Mouse (Mus musculus) forebrain, embryonic 13.5 days (tissue): ENCODE results near the gene Itsn1. TPM values are rescaled to one million over a fixed set of nuclear protein-coding genes. Genes with fewer than 3 reads are reported as not detected.

Source experiments
- ATAC-seq: fragments of 200-750 bp; cut with Nextera tagmentation; 2 replicates; pipeline ENCODE4 v1.8.0; 2017
- H3K27ac ChIP-seq: fragments of 300-500 bp; sonication (generic); 2 replicates; pipeline ENCODE4 v1.5.1; 2015; ENCODE audit warnings: inconsistent platforms, mild to moderate bottlenecking, moderate library complexity
- H3K27me3 ChIP-seq: fragments of 300-500 bp; sonication (generic); 2 replicates; pipeline ENCODE4 v1.6.1; 2015; ENCODE audit warnings: mild to moderate bottlenecking, inconsistent platforms
- H3K36me3 ChIP-seq: fragments of 300-500 bp; sonication (generic); 2 replicates; pipeline ENCODE4 v1.6.1; 2015; ENCODE audit warnings: mild to moderate bottlenecking, inconsistent platforms; ENCODE audit not compliant: poor library complexity, severe bottlenecking
- H3K4me1 ChIP-seq: fragments of 300-500 bp; sonication (generic); 2 replicates; pipeline ENCODE4 v1.6.1; 2015; ENCODE audit warnings: inconsistent platforms
- H3K4me2 ChIP-seq: fragments of 300-500 bp; sonication (generic); 2 replicates; pipeline ENCODE4 v1.6.1; 2015; ENCODE audit warnings: inconsistent platforms, mild to moderate bottlenecking, moderate library complexity
- H3K4me3 ChIP-seq: fragments of 300-500 bp; sonication (generic); 2 replicates; pipeline ENCODE4 v1.5.1; 2015; ENCODE audit warnings: mild to moderate bottlenecking, inconsistent platforms
- H3K9ac ChIP-seq: fragments of 300-500 bp; sonication (generic); 2 replicates; pipeline ENCODE4 v1.6.1; 2015; ENCODE audit warnings: mild to moderate bottlenecking, inconsistent platforms
- H3K9me3 ChIP-seq: fragments of 300-500 bp; sonication (generic); replicated peaks from 2 replicates; pipeline ENCODE4 v1.6.1; 2016; ENCODE audit warnings: inconsistent platforms
- WGBS: fragments of 180-500 bp; shearing (Covaris S2); methylation state at CpG from one replicate; pipeline ENCODE4 v1.1.7; 2015; 5-methylcytosine and 5-hydroxymethylcytosine counted together
- polyA plus RNA-seq: library from polyadenylated mRNA; unstranded; fragments of >200 nt; fragmentation: Nextera tagmentation; extraction: Ambion mirVana; gene quantifications from 2 replicates; pipeline ENCODE4 v1.2.1, GENCODE M21; 2015

Gene Itsn1
- polyA plus RNA-seq, 1 experiment from 2014 or later, result 53.3 TPM

DNA sequence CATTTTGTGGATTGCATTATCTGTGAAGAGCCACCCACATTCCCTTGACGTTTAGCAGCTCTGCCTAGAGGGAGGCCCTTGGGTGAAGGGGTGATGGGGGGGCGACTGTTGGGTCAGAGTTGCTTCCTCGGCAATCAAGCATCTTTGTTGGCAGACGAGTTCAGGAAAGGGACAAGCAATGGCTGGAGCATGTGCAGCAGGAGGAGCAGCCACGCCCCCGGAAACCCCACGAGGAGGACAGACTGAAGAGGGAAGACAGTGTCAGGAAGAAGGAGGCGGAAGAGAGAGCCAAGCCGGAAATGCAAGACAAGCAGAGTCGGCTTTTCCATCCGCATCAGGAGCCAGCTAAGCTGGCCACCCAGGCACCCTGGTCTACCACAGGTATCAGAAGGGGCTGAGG is 110.4 kb downstream of the Itsn1 start:
- H3K4me3 ChIP-seq, result no peak overlapping the region
- H3K27ac ChIP-seq, result no peak overlapping the region
- H3K4me2 ChIP-seq, result no peak overlapping the region
- H3K9me3 ChIP-seq, result no peaks in the 10 kb centered on the region
- 79% methylated on average over 11 of the region's 11 CpGs for WGBS
- H3K4me1 ChIP-seq, result peaks cover 25% of the 10 kb centered on the region
- no peaks in the 10 kb centered on the region for H3K27me3 ChIP-seq
- H3K9ac ChIP-seq, result no peak overlapping the region
- peaks cover 54% of the 10 kb centered on the region for H3K36me3 ChIP-seq
- ATAC-seq, result no peak

DNA sequence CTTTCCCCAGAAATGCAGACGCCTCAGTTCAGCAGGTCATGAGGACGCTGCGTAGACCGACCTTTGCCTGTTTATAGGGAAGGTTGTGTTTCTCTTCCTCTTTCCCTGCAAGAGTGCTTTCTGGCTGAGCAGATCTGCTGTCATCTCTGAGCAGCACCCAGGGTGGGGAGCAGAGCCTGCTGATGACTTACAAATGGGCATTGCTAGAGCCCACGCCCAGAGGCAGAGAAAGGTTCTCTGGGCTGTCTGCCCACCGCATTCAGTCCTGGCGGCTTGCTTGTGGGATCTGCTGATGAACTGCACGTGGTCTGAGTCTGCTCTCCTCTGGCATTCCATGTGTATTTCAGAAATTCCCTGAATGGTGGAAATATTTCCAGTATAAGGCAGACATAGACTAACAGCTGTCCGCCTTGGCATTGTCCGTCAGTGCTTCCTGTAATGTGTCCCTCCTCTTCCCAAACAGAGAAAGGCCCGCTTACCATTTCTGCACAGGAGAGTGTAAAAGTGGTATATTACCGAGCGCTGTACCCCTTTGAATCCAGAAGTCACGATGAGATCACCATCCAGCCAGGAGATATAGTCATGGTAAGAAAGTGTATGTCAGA is 112.0 kb downstream of the Itsn1 start:
- Histone ChIP-seq H3K9ac (no peak overlapping the region), H3K36me3 (peaks cover 57% of the 10 kb centered on the region), H3K4me2 (no peak overlapping the region), H3K4me1 (peaks cover 20% of the 10 kb centered on the region), H3K27me3 (no peaks in the 10 kb centered on the region), H3K27ac (no peak overlapping the region), H3K9me3 (no peaks in the 10 kb centered on the region), H3K4me3 (no peak overlapping the region)
- no peak for ATAC-seq
- 85% methylated on average over 14 of the region's 14 CpGs for WGBS

DNA sequence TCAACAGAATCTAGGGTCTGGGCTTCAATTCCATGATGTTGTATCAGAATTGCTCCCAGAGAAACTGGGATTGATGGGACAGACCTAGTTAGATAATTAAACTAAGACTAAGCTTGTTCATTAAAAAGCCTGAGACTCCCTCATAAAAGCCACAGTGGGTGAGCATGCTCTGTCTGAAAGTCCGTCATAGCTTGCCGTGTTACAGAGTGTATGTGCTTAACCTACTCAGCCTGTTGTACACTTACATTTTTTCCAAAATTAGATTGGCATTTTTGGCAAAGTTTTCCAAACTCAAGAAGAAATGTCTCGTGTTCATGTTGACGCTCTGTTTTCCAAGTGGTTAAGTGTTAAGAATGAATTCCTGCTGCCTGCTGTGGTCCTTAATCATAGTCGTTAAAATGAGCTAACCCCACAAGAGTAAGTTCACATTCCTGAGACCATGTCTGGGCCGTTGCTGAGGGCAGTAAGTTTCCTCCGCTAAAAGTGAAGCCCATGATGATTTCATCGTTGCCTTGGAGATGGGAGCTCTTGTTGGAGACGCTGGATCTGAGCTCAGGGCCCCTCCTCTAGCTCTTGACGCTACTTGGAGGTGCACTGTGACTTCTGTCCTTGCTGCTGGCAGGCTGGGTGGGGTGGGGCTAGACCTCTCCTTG is 117.1 kb downstream of the Itsn1 start:
- H3K9ac ChIP-seq, result no peak overlapping the region
- ATAC-seq, result 0 out of 2 replicates have a peak, but pooled peaks have one; percentile 30
- H3K27ac ChIP-seq, result no peak overlapping the region
- H3K27me3 ChIP-seq, result no peaks in the 10 kb centered on the region
- H3K4me2 ChIP-seq, result no peak overlapping the region
- H3K4me3 ChIP-seq, result no peak overlapping the region
- H3K36me3 ChIP-seq, result peaks cover 79% of the 10 kb centered on the region
- H3K9me3 ChIP-seq, result no peaks in the 10 kb centered on the region
- no peaks in the 10 kb centered on the region for H3K4me1 ChIP-seq
- 32% methylated on average over 10 of the region's 10 CpGs for WGBS

DNA sequence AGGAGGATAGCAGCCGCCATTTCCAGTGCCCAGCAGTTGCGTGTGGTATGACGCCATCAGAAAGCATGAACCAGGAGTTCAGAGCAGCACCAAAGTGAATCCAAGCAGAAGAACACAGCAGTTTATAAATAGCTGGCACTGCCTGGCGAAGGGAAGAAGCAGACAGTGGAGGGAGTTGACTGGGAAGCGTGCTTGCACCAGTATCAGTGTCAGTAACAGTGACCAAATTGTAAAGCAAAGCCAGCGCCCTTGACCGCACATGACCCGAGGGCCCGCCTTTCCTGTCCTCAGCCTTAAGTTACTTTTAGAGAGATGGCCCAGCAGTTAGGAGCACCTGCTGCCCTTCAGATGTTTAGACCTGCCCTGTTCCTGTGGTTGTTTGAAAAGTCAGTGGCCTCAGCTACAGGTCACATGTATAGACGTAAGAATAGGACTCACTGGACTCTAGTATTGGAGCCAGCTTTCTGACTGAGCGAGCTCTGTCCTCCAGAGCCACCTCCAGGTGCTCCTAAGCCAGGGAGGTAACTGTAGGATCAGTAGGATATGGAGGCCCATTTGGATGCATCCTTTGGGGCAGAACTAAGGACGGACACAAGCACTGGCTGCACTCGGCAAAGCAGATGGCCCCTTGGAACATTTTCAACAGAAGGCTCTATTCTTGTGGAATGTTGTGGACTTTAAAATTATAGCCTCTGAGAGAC is 118.6 kb downstream of the Itsn1 start:
- no peaks in the 10 kb centered on the region for H3K27me3 ChIP-seq
- peaks cover 82% of the 10 kb centered on the region for H3K36me3 ChIP-seq
- WGBS, result 92% methylated on average over 13 of the region's 13 CpGs
- no peak for ATAC-seq
- no peaks in the 10 kb centered on the region for H3K4me1 ChIP-seq
- H3K4me2 ChIP-seq, result no peak overlapping the region
- H3K27ac ChIP-seq, result no peak overlapping the region
- no peak overlapping the region for H3K4me3 ChIP-seq
- H3K9ac ChIP-seq, result no peak overlapping the region
- no peaks in the 10 kb centered on the region for H3K9me3 ChIP-seq

DNA sequence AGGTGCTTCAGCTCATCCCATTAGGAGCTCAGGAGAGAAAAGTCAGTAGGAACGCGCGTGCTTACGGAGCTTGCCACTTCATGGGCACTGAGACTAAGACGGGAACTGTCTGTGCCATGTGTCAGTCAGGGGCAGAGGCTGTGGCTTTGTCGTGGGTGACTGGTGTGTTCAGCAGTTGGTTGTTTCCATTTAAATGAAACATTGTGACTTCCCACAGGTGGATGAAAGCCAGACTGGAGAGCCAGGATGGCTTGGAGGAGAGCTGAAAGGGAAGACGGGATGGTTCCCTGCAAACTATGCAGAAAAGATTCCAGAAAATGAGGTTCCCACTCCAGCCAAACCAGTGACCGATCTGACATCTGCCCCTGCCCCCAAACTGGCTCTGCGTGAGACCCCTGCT is 119.4 kb downstream of the Itsn1 start:
- WGBS, result 94% methylated on average over 9 of the region's 9 CpGs
- Histone ChIP-seq H3K27me3 (no peaks in the 10 kb centered on the region), H3K4me3 (no peak overlapping the region), H3K36me3 (peaks cover 83% of the 10 kb centered on the region), H3K4me2 (no peak overlapping the region), H3K4me1 (no peaks in the 10 kb centered on the region), H3K9ac (no peak overlapping the region), H3K9me3 (no peaks in the 10 kb centered on the region), H3K27ac (no peak overlapping the region)
- no peak for ATAC-seq

DNA sequence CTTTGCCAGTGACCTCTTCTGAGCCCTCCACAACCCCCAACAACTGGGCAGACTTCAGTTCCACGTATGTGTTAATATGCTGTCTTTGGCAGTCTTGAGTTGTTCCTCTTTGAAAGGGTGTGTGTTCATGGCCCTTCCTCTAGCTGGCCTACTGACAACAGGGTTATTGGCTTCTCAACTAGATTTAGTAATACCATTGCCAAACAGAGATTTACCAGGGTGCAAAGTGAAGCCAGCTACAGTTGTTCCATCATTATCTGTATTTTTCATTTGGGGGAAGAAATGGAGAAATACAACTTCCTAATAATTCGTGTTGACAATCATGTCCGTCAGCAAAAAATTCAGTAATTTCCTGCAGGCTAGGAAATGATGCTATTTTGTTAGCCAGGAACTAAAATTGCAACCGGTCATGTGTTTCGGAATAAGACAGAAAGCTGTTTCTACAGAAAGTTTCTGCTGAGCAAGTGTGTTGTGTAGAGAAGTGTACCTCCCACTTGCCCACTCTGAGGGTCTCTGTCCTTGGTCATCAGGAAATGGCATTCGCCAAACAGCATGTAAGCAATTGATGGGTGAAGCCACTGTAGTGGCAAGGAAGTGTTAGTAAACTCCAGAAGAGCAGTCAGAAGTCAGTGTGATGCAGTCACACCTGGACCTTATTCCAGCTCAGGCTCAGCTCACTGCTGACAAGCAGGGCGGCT is 120.0 kb downstream of the Itsn1 start:
- Histone ChIP-seq H3K27me3 (no peaks in the 10 kb centered on the region), H3K4me2 (no peak overlapping the region), H3K36me3 (peaks cover 83% of the 10 kb centered on the region), H3K9ac (no peak overlapping the region), H3K9me3 (no peaks in the 10 kb centered on the region), H3K27ac (no peak overlapping the region), H3K4me1 (no peaks in the 10 kb centered on the region), H3K4me3 (no peak overlapping the region)
- 95% methylated on average over 7 of the region's 7 CpGs for WGBS
- ATAC-seq, result no peak

DNA sequence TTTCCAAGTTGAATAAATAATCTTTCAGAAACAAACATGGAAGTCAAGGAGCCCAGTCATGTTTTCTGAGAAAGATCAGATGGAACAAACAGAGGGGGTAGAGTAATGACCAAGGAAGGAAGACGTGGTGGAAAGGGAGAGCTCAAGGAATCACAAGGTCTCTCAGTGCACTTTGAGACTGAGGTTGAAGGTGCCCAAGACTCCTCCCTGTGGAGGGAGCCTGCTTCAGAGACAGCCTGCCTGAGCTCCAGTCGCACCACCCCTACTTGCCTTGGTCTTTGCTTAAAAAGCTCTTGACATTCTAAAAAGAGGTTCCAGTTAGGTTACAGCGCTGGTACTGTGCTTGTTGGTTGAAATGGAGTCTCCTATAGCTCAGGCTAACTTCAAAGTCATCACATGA is 121.1 kb downstream of the Itsn1 start:
- no peaks in the 10 kb centered on the region for H3K9me3 ChIP-seq
- no peak for ATAC-seq
- peaks cover 89% of the 10 kb centered on the region for H3K36me3 ChIP-seq
- no peak overlapping the region for H3K27ac ChIP-seq
- H3K4me3 ChIP-seq, result no peak overlapping the region
- no peaks in the 10 kb centered on the region for H3K4me1 ChIP-seq
- no peak overlapping the region for H3K9ac ChIP-seq
- H3K4me2 ChIP-seq, result no peak overlapping the region
- 96% methylated on average over 3 of the region's 3 CpGs for WGBS
- no peaks in the 10 kb centered on the region for H3K27me3 ChIP-seq

DNA sequence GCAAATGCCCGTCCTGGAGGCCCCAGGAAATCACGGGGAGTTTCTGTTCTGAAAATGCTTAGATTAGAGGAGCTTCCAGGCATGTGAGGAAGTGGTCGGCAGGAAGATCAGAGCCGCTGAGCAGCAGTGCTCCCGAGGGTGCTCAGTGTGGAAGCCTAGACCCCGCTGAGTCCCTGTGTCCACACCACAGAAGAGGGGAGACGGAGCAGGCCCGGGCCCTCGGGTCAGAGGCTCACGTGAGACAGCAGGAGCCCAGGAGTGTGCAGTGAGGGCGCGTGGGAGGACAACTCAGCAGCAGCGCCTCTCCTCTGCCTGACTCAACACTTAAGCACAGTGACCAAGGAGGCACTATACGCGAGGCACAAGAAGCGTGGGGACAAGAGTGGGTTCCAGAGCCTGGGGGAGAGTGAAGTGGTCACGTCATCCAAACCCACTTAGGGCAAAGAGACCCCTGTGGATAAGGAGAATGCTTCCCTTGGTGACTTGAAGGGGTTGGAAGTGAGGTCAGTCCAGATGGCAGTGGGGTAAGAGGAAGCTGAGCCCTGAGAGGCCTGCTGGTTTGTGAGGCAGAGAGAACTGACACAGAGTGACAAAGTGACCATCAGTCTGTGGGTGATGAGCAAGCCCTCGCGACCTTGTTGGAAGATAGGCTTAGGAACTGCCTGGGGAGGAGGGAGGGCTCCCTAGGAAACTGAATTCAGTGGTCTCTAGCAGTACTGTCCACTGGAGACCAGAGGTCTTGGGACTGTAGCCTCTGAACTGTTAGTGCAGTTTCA is 122.6 kb downstream of the Itsn1 start:
- H3K36me3 ChIP-seq, result peaks cover 95% of the 10 kb centered on the region
- H3K27ac ChIP-seq, result no peak overlapping the region
- H3K4me2 ChIP-seq, result no peak overlapping the region
- no peak overlapping the region for H3K9ac ChIP-seq
- 89% methylated on average over 19 of the region's 19 CpGs for WGBS
- H3K27me3 ChIP-seq, result no peaks in the 10 kb centered on the region
- no peak overlapping the region for H3K4me3 ChIP-seq
- no peak for ATAC-seq
- no peaks in the 10 kb centered on the region for H3K9me3 ChIP-seq
- no peaks in the 10 kb centered on the region for H3K4me1 ChIP-seq

DNA sequence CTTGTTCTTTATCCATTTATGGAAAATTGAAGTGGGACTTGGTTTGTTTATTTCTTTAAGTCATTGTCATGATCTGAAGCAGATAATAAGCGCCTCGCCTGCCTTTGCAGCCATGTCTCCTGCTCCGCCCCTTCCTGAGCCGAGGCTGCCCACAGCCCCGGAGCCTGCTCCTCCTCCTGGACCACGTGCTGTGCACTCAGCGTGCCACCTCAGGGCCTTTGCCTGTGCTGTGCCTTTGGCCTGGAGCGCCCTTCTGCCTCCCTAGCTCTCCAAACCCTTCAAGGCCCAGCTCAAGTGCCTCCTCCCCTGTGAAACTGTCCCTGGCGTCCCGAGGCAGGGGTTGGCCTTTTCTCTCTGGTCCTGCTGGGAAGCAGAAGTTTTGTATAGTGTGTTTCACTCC is 123.7 kb downstream of the Itsn1 start:
- Histone ChIP-seq H3K9me3 (no peaks in the 10 kb centered on the region), H3K4me1 (no peaks in the 10 kb centered on the region), H3K4me2 (no peak overlapping the region), H3K36me3 (peaks cover 97% of the 10 kb centered on the region), H3K27me3 (no peaks in the 10 kb centered on the region), H3K27ac (no peak overlapping the region), H3K9ac (no peak overlapping the region), H3K4me3 (no peak overlapping the region)
- 88% methylated on average over 10 of the region's 10 CpGs for WGBS
- ATAC-seq, result no peak

DNA sequence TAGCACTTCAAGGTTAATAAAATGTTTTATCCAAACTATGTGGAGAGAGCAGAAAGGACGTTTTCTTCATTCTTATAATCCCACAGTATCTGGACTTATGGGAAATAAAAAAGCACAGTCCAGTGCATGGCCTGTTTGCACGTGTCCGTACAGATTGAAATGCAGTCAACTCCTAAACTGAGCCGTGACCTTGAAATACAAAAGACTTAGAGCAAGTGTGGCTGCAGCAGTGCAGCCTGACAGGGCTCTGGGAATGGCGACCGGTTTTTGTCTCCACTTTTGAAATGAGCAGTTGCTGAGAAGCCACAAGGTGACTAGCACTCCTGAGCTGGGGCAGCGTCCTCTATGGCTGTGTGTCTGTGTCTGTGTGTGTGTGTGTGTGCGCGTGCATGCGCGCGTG is 124.1 kb downstream of the Itsn1 start:
- Histone ChIP-seq H3K4me2 (no peak overlapping the region), H3K4me1 (no peaks in the 10 kb centered on the region), H3K4me3 (no peak overlapping the region), H3K9me3 (no peaks in the 10 kb centered on the region), H3K36me3 (peaks cover 97% of the 10 kb centered on the region), H3K27me3 (no peaks in the 10 kb centered on the region), H3K27ac (no peak overlapping the region), H3K9ac (no peak overlapping the region)
- no peak for ATAC-seq
- 89% methylated on average over 12 of the region's 12 CpGs for WGBS

DNA sequence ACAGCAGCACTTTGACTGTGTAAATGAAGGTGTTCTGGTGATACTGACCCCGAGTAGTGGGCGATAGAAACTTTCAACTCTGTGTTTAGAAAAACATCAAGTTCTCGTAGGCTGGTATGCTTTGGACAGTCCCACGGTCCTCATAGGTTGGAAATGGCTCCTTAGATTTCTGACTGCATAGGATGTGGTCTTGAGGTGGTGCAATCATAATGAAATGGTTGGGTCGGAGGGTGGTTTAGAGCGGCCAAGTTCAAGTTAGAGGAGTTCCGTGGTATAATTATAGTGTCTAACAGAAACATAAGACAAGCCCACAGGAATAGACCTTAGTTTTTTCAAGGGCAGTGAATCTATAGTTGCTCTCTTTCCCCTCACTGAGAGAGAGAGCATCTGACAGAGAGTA is 129.6 kb downstream of the Itsn1 start:
- no peaks in the 10 kb centered on the region for H3K27me3 ChIP-seq
- H3K36me3 ChIP-seq, result peaks cover 69% of the 10 kb centered on the region
- 95% methylated on average over 7 of the region's 7 CpGs for WGBS
- no peak overlapping the region for H3K4me2 ChIP-seq
- H3K27ac ChIP-seq, result no peak overlapping the region
- no peak overlapping the region for H3K4me3 ChIP-seq
- no peak for ATAC-seq
- no peaks in the 10 kb centered on the region for H3K9me3 ChIP-seq
- no peaks in the 10 kb centered on the region for H3K4me1 ChIP-seq
- no peak overlapping the region for H3K9ac ChIP-seq

DNA sequence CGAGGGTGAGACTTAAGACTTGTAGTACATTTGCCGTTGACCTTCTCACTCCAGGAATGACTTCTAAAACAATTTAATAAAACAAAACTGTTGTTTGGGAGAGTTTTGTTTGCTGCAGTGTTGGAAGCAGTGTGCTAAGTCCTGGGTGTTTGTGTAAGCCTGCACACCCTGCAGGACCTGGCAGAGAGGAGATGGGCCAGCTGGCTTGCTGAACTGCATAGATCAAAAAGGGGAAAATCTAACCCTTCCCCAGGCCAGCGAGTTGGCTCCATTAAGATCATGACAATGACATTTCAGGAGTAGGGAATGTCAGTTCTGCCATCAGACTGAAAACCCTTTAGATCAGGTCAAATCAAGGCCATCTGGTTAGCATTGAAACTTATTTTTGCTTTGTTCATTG is 130.1 kb downstream of the Itsn1 start:
- 94% methylated on average over 3 of the region's 3 CpGs for WGBS
- Histone ChIP-seq H3K4me3 (no peak overlapping the region), H3K9ac (no peak overlapping the region), H3K4me2 (no peak overlapping the region), H3K27me3 (no peaks in the 10 kb centered on the region), H3K9me3 (no peaks in the 10 kb centered on the region), H3K36me3 (peaks cover 69% of the 10 kb centered on the region), H3K27ac (no peak overlapping the region), H3K4me1 (no peaks in the 10 kb centered on the region)
- no peak for ATAC-seq
